Mouse (Mus musculus) C2C12 (cell line): ENCODE data around the gene Snx20.

Experiments
- CTCF ChIP-seq: IDR thresholded peaks from one replicate; pipeline ENCODE4 v1.5.1; 2011; ENCODE audit not compliant: control insufficient read depth, insufficient read depth, insufficient read length
- MAX ChIP-seq: IDR thresholded peaks from one replicate; pipeline ENCODE4 v1.6.1; 2011; ENCODE audit warnings: mild to moderate bottlenecking, control low read depth
- MYOG ChIP-seq: IDR thresholded peaks from one replicate; pipeline ENCODE4 v1.6.1; 2011; ENCODE audit not compliant: control insufficient read depth, insufficient read length; ENCODE audit errors: extremely low read depth

DNA sequence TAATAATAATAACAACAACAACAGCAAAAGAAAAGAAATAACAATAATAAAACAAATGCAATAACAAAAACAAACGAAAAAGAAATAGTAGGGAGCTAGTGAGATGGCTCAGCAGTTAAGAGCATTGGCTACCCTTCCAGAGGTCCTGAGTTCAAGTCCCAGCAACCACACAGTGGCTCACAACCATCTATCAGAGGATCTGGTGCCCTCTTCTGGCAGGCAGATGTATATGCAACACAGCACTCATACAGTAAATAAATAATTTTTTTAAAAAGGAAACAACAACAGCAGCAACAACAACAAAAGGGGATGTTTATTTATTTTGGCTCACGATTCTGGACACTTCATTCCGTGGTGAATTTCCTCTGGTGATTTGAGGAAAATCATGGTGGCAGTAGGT lies 16.4 kb downstream of the Snx20 start:
- TF ChIP-seq CTCF (no peak), MYOG (no peak), MAX (no peak)
